Mouse (Mus musculus): ENCODE measurements at regions not wholly inside any gene's neighbourhood (a gene's known extent, or its start where the extent isn't known, plus 50 kb on each side); places are given as distances from the start of the nearest gene placed in this dataset.

- H3K27ac ChIP-seq (ENCODE audit: low read depth, low read length), result no peak overlapping the region
- H3K4me2 ChIP-seq, result no peak overlapping the region
- no peak overlapping the region for H3K4me3 ChIP-seq (ENCODE audit: low read depth, low read length)
- no peaks in the 10 kb centered on the region for H3K36me3 ChIP-seq (ENCODE audit: control insufficient read depth, insufficient read depth, low read length)
- ATAC-seq (ENCODE audit: low FRiP score) (peak; percentile 67; the same call in 1 of the 2 replicates), DNase-seq (ENCODE audit: low spot score, missing footprints) (no peak)
- no peak overlapping the region for H3K9ac ChIP-seq (ENCODE audit: low read length)
- no peaks in the 10 kb centered on the region; the same call in 1 of the 2 replicates for H3K27me3 ChIP-seq (ENCODE audit: control insufficient read depth, insufficient read depth, low read length)
- H3K4me1 ChIP-seq (ENCODE audit: control insufficient read depth, insufficient read depth, low read length), result peaks cover 13% of the 10 kb centered on the region; the same call in 1 of the 2 replicates
- 59% methylated on average over 3 of the region's 3 CpGs for WGBS
- no peaks in the 10 kb centered on the region for H3K9me3 ChIP-seq (ENCODE audit: control insufficient read depth, low read length)
These were observed 176.5 kb downstream of the Samd5 start for GRCm38 (mm10) chr10:9498550-9498949.

GRCm38 (mm10) chr10:9497021-9497420 lies 178.0 kb downstream of the Samd5 start:
- no peak for ATAC-seq (ENCODE audit: low FRiP score)
- WGBS, result 90% methylated on average over 1 of the region's 1 CpGs
- H3K9me3 ChIP-seq (ENCODE audit: control insufficient read depth, low read length), result no peaks in the 10 kb centered on the region
- no peak overlapping the region for H3K4me3 ChIP-seq (ENCODE audit: low read depth, low read length)
- no peak overlapping the region for H3K27ac ChIP-seq (ENCODE audit: low read depth, low read length)
- no peak overlapping the region for H3K4me2 ChIP-seq
- no peak overlapping the region for H3K9ac ChIP-seq (ENCODE audit: low read length)
- DNase-seq (ENCODE audit: low spot score, missing footprints), result no peak
- no peaks in the 10 kb centered on the region for H3K36me3 ChIP-seq (ENCODE audit: control insufficient read depth, insufficient read depth, low read length)
- no peaks in the 10 kb centered on the region for H3K27me3 ChIP-seq (ENCODE audit: control insufficient read depth, insufficient read depth, low read length)
- peaks cover 13% of the 10 kb centered on the region; the same call in 1 of the 2 replicates for H3K4me1 ChIP-seq (ENCODE audit: control insufficient read depth, insufficient read depth, low read length)

GRCm38 (mm10) chr10:9495143-9495651 lies 179.8 kb downstream of the Samd5 start:
- 16% methylated on average over 6 of the region's 6 CpGs for WGBS
- H3K4me3 ChIP-seq (ENCODE audit: low read depth, low read length), result no peak overlapping the region
- H3K4me2 ChIP-seq, result no peak overlapping the region
- peak; percentile 61 for ATAC-seq (ENCODE audit: low FRiP score)
- no peaks in the 10 kb centered on the region for H3K9me3 ChIP-seq (ENCODE audit: control insufficient read depth, low read length)
- H3K27me3 ChIP-seq (ENCODE audit: control insufficient read depth, insufficient read depth, low read length), result no peaks in the 10 kb centered on the region
- H3K4me1 ChIP-seq (ENCODE audit: control insufficient read depth, insufficient read depth, low read length), result peaks cover 13% of the 10 kb centered on the region; the same call in 1 of the 2 replicates
- DNase-seq (ENCODE audit: low spot score, missing footprints), result peak; percentile 88
- H3K36me3 ChIP-seq (ENCODE audit: control insufficient read depth, insufficient read depth, low read length), result no peaks in the 10 kb centered on the region
- H3K9ac ChIP-seq (ENCODE audit: low read length), result no peak overlapping the region
- no peak overlapping the region for H3K27ac ChIP-seq (ENCODE audit: low read depth, low read length)

GRCm38 (mm10) chr10:9490416-9490815 lies 184.6 kb downstream of the Samd5 start:
- WGBS, result 83% methylated on average over 2 of the region's 2 CpGs
- DNase-seq (ENCODE audit: low spot score, missing footprints), result no peak

GRCm38 (mm10) chr10:9462361-9462760 lies 212.6 kb downstream of the Samd5 start:
- no peaks in the 10 kb centered on the region for H3K27me3 ChIP-seq (ENCODE audit: control insufficient read depth, insufficient read depth, low read length)
- DNase-seq (ENCODE audit: low spot score, missing footprints) (no peak), ATAC-seq (ENCODE audit: low FRiP score) (no peak)
- WGBS, result 89% methylated on average over 6 of the region's 6 CpGs
- H3K9me3 ChIP-seq (ENCODE audit: control insufficient read depth, low read length), result no peaks in the 10 kb centered on the region
- H3K27ac ChIP-seq (ENCODE audit: low read depth, low read length), result no peak overlapping the region
- no peak overlapping the region for H3K4me2 ChIP-seq
- no peaks in the 10 kb centered on the region for H3K36me3 ChIP-seq (ENCODE audit: control insufficient read depth, insufficient read depth, low read length)
- no peaks in the 10 kb centered on the region for H3K4me1 ChIP-seq (ENCODE audit: control insufficient read depth, insufficient read depth, low read length)
- no peak overlapping the region for H3K9ac ChIP-seq (ENCODE audit: low read length)
- H3K4me3 ChIP-seq (ENCODE audit: low read depth, low read length), result no peak overlapping the region

More at GRCm38 (mm10) chr10:9490416-9490815, 184.6 kb downstream of the Samd5 start:
- H3K4me3 ChIP-seq (ENCODE audit: low read depth, low read length), result no peak overlapping the region
- H3K9me3 ChIP-seq (ENCODE audit: control insufficient read depth, low read length), result no peaks in the 10 kb centered on the region
- no peak overlapping the region for H3K27ac ChIP-seq (ENCODE audit: low read depth, low read length)
- peaks cover 7% of the 10 kb centered on the region; the same call in 1 of the 2 replicates for H3K4me1 ChIP-seq (ENCODE audit: control insufficient read depth, insufficient read depth, low read length)
- no peak overlapping the region for H3K9ac ChIP-seq (ENCODE audit: low read length)
- H3K4me2 ChIP-seq, result no peak overlapping the region
- H3K27me3 ChIP-seq (ENCODE audit: control insufficient read depth, insufficient read depth, low read length), result no peaks in the 10 kb centered on the region
- no peaks in the 10 kb centered on the region for H3K36me3 ChIP-seq (ENCODE audit: control insufficient read depth, insufficient read depth, low read length)
- ATAC-seq (ENCODE audit: low FRiP score), result no peak

- no peak for ATAC-seq (ENCODE audit: low FRiP score)
- H3K4me3 ChIP-seq (ENCODE audit: low read depth, low read length), result no peak overlapping the region
- DNase-seq (ENCODE audit: low spot score, missing footprints), result no peak
- H3K4me2 ChIP-seq, result no peak overlapping the region
- H3K4me1 ChIP-seq (ENCODE audit: control insufficient read depth, insufficient read depth, low read length), result no peaks in the 10 kb centered on the region
- H3K9ac ChIP-seq (ENCODE audit: low read length), result no peak overlapping the region
- WGBS, result 93% methylated on average over 6 of the region's 6 CpGs
- no peaks in the 10 kb centered on the region for H3K36me3 ChIP-seq (ENCODE audit: control insufficient read depth, insufficient read depth, low read length)
- H3K9me3 ChIP-seq (ENCODE audit: control insufficient read depth, low read length), result no peaks in the 10 kb centered on the region
- H3K27ac ChIP-seq (ENCODE audit: low read depth, low read length), result no peak overlapping the region
- H3K27me3 ChIP-seq (ENCODE audit: control insufficient read depth, insufficient read depth, low read length), result no peaks in the 10 kb centered on the region
These were observed 215.9 kb downstream of the Samd5 start for GRCm38 (mm10) chr10:9459145-9459544.

- peak; percentile 75 for DNase-seq (ENCODE audit: low spot score, missing footprints)
- no peak for ATAC-seq (ENCODE audit: low FRiP score)
- no peaks in the 10 kb centered on the region for H3K4me1 ChIP-seq (ENCODE audit: control insufficient read depth, insufficient read depth, low read length)
- H3K36me3 ChIP-seq (ENCODE audit: control insufficient read depth, insufficient read depth, low read length), result no peaks in the 10 kb centered on the region
- 87% methylated on average over 2 of the region's 2 CpGs for WGBS
- no peak overlapping the region for H3K27ac ChIP-seq (ENCODE audit: low read depth, low read length)
- no peaks in the 10 kb centered on the region for H3K9me3 ChIP-seq (ENCODE audit: control insufficient read depth, low read length)
- H3K27me3 ChIP-seq (ENCODE audit: control insufficient read depth, insufficient read depth, low read length), result no peaks in the 10 kb centered on the region
- no peak overlapping the region for H3K4me2 ChIP-seq
- H3K9ac ChIP-seq (ENCODE audit: low read length), result no peak overlapping the region
- H3K4me3 ChIP-seq (ENCODE audit: low read depth, low read length), result no peak overlapping the region
These were observed 216.5 kb downstream of the Samd5 start for GRCm38 (mm10) chr10:9458466-9458865.

GRCm38 (mm10) chr10:9457222-9457621 lies 217.8 kb downstream of the Samd5 start:
- Histone ChIP-seq H3K27me3 (ENCODE audit: control insufficient read depth, insufficient read depth, low read length) (no peaks in the 10 kb centered on the region), H3K4me2 (no peak overlapping the region), H3K36me3 (ENCODE audit: control insufficient read depth, insufficient read depth, low read length) (no peaks in the 10 kb centered on the region), H3K27ac (ENCODE audit: low read depth, low read length) (no peak overlapping the region), H3K4me3 (ENCODE audit: low read depth, low read length) (no peak overlapping the region), H3K4me1 (ENCODE audit: control insufficient read depth, insufficient read depth, low read length) (no peaks in the 10 kb centered on the region), H3K9me3 (ENCODE audit: control insufficient read depth, low read length) (no peaks in the 10 kb centered on the region), H3K9ac (ENCODE audit: low read length) (no peak overlapping the region)
- no peak for ATAC-seq (ENCODE audit: low FRiP score)
- WGBS, result 94% methylated on average over 1 of the region's 1 CpGs
- DNase-seq (ENCODE audit: low spot score, missing footprints), result no peak

- no peak overlapping the region for H3K4me2 ChIP-seq
- 64% methylated on average over 4 of the region's 4 CpGs for WGBS
- no peak overlapping the region for H3K4me3 ChIP-seq (ENCODE audit: low read depth, low read length)
- DNase-seq (ENCODE audit: low spot score, missing footprints) (peak; percentile 72), ATAC-seq (ENCODE audit: low FRiP score) (no peak)
- H3K4me1 ChIP-seq (ENCODE audit: control insufficient read depth, insufficient read depth, low read length), result no peaks in the 10 kb centered on the region
- H3K27ac ChIP-seq (ENCODE audit: low read depth, low read length), result no peak overlapping the region
- H3K27me3 ChIP-seq (ENCODE audit: control insufficient read depth, insufficient read depth, low read length), result no peaks in the 10 kb centered on the region
- no peaks in the 10 kb centered on the region for H3K36me3 ChIP-seq (ENCODE audit: control insufficient read depth, insufficient read depth, low read length)
- H3K9ac ChIP-seq (ENCODE audit: low read length), result no peak overlapping the region
- H3K9me3 ChIP-seq (ENCODE audit: control insufficient read depth, low read length), result no peaks in the 10 kb centered on the region
These were observed 235.9 kb downstream of the Samd5 start for GRCm38 (mm10) chr10:9439072-9439471.
